ENCODE assay signal across 32 mouse cellular contexts in genomic region chr4:116125803-116126386, GRCm38 (mm10). TPM values are rescaled to one million over a fixed set of nuclear protein-coding genes. Genes with fewer than 3 reads are reported as not detected.
DNase-seq lines count a peak whose midpoint lies in the region; ATAC-seq and TF ChIP-seq lines count a peak whose summit lies in the region.
"Had no signal": no experiment of that assay in that cellular context is flagged by ENCODE, and none has a peak within 500 bp of the region (broad histone marks: within the 10 kb centered on the region; RNA-seq: fewer than 3 reads in every experiment).

No protein-coding gene starts in this region.

- no peak for ATAC-seq in liver, postnatal 0 days
- ATAC-seq in liver, embryonic 14.5 days (ENCODE audit: insufficient read depth) = peak; percentile 24; the same call in 1 of the 2 replicates
- no peak for ATAC-seq in stomach, embryonic 16.5 days (ENCODE audit: insufficient read depth, low FRiP score)
- ATAC-seq: CD4-positive, CD25-positive, alpha-beta regulatory T cell, adult 4 months; forebrain, embryonic 16.5 days; hindbrain, postnatal 0 days; intestine, embryonic 16.5 days; midbrain, embryonic 13.5 days had no signal

- H3K27me3 ChIP-seq in liver, postnatal 0 days (ENCODE audit: insufficient read depth, low read length) = no peaks in the 10 kb centered on the region
- no peaks in the 10 kb centered on the region for H3K27me3 ChIP-seq in liver, embryonic 14.5 days (ENCODE audit: control insufficient read depth, insufficient read depth, low read length)
- H3K27me3 ChIP-seq in stomach, embryonic 16.5 days (ENCODE audit: control insufficient read depth, insufficient read depth, low read length) = no peaks in the 10 kb centered on the region
- H3K27me3 ChIP-seq: embryonic facial prominence, embryonic 13.5 days; lung, embryonic 15.5 days; midbrain, embryonic 13.5 days; neural tube, embryonic 15.5 days had no signal

- no peak overlapping the region for H3K27ac ChIP-seq in liver, postnatal 0 days (ENCODE audit: low read depth)
- H3K27ac ChIP-seq in liver, embryonic 14.5 days = no peak overlapping the region
- H3K27ac ChIP-seq in stomach, embryonic 16.5 days (ENCODE audit: low read length) = 0 out of 2 replicates have a peak overlapping the region, but pooled peaks have one; percentile 15
- H3K27ac ChIP-seq: embryonic facial prominence, embryonic 13.5 days; forebrain, embryonic 10.5 days; hindbrain, postnatal 0 days; lung, embryonic 15.5 days; midbrain, embryonic 13.5 days; neural tube, embryonic 15.5 days had no signal

- no peak for TF ChIP-seq CTCF in liver, postnatal 0 days (IDR thresholded peaks at IDR 0.05; ENCODE audit: low read depth)
- no peak for TF ChIP-seq CTCF in liver, embryonic 14.5 days (IDR thresholded peaks at IDR 0.05; ENCODE audit: low read depth)

- no peaks in the 10 kb centered on the region for H3K9me3 ChIP-seq in liver, postnatal 0 days (ENCODE audit: low read length)
- no peaks in the 10 kb centered on the region for H3K9me3 ChIP-seq in liver, embryonic 14.5 days (ENCODE audit: control insufficient read depth, low read length)
- H3K9me3 ChIP-seq in stomach, embryonic 16.5 days (replicated peaks; ENCODE audit: control insufficient read depth, low read length) = no peaks in the 10 kb centered on the region
- H3K9me3 ChIP-seq: embryonic facial prominence, embryonic 13.5 days; forebrain, embryonic 10.5 days; lung, embryonic 15.5 days; midbrain, embryonic 13.5 days; neural tube, embryonic 15.5 days had no signal

- TF ChIP-seq EP300 in liver, postnatal 0 days (IDR thresholded peaks at IDR 0.05; ENCODE audit: low read depth) = no peak
- peak; percentile 49 for TF ChIP-seq EP300 in liver, embryonic 14.5 days (IDR thresholded peaks at IDR 0.05; ENCODE audit: low read depth)

- WGBS in liver, postnatal 0 days (ENCODE audit: insufficient replicate concordance) = 77% methylated on average over 4 of the region's 4 CpGs
- 47% methylated on average over 4 of the region's 4 CpGs for WGBS in liver, embryonic 14.5 days (ENCODE audit: insufficient replicate concordance)
- 89% methylated on average over 4 of the region's 4 CpGs for WGBS in stomach, embryonic 16.5 days

- peak; percentile 35 for DNase-seq in liver
- no peak for DNase-seq in liver, postnatal 0 days
- peak; percentile 50 for DNase-seq in c-Kit-positive CD71-positive TER-119-positive erythroid progenitor cells, embryonic 14.5 days (ENCODE audit: low spot score)
- DNase-seq in liver, embryonic 14.5 days (ENCODE audit: low read depth in 3 of 3, low spot score in 3 of 3) = peak; percentile 43 to 50 (median 49)
- DNase-seq in kidney, postnatal 25 days = no peak
- DNase-seq in neural tube, embryonic 10.5 days (ENCODE audit: extremely low spot score, low spot score) = no peak
- no peak for DNase-seq in kidney, adult 11 months
- DNase-seq: adrenal gland, postnatal 10 days; cerebellum, adult 11-12 months; cerebellum, postnatal 10 days; gastrocnemius, postnatal 10 days; kidney, adult 9 months; kidney, postnatal 10 days; retina, postnatal 1 day; right cerebral cortex, postnatal 14 days; thymus, adult 2 months; thymus, postnatal 4 days had no signal

- H3K9ac ChIP-seq in liver, postnatal 0 days (replicated peaks) = no peak overlapping the region
- no peak overlapping the region for H3K9ac ChIP-seq in liver, embryonic 14.5 days (replicated peaks)
- H3K9ac ChIP-seq in stomach, embryonic 16.5 days (ENCODE audit: low read length) = no peak overlapping the region
- H3K9ac ChIP-seq: embryonic facial prominence, embryonic 13.5 days; lung, embryonic 15.5 days; midbrain, embryonic 13.5 days; neural tube, embryonic 15.5 days had no signal

- no peaks in the 10 kb centered on the region for H3K36me3 ChIP-seq in liver, postnatal 0 days (replicated peaks; ENCODE audit: insufficient read depth, low read length)
- H3K36me3 ChIP-seq in liver, embryonic 14.5 days (replicated peaks; ENCODE audit: control insufficient read depth, insufficient read depth, low read depth) = no peaks in the 10 kb centered on the region
- no peaks in the 10 kb centered on the region for H3K36me3 ChIP-seq in stomach, embryonic 16.5 days (ENCODE audit: control insufficient read depth, insufficient read depth, low read length)
- H3K36me3 ChIP-seq: embryonic facial prominence, embryonic 13.5 days; lung, embryonic 15.5 days; midbrain, embryonic 13.5 days; neural tube, embryonic 15.5 days had no signal

- H3K4me2 ChIP-seq in liver, postnatal 0 days (ENCODE audit: low read depth, low read length) = no peak overlapping the region
- no peak overlapping the region for H3K4me2 ChIP-seq in liver, embryonic 14.5 days (ENCODE audit: low read depth)
- H3K4me2 ChIP-seq in stomach, embryonic 16.5 days (ENCODE audit: low read depth, low read length) = no peak overlapping the region
- H3K4me2 ChIP-seq: embryonic facial prominence, embryonic 13.5 days; lung, embryonic 15.5 days; midbrain, embryonic 13.5 days; neural tube, embryonic 15.5 days had no signal

- H3K4me3 ChIP-seq in liver, postnatal 0 days (ENCODE audit: low read depth, low read length) = no peak overlapping the region
- H3K4me3 ChIP-seq in liver, embryonic 14.5 days (ENCODE audit: insufficient read depth in 1 of 2, low read depth in 2 of 2, low read length in 2 of 2) = no peak overlapping the region
- H3K4me3 ChIP-seq in stomach, embryonic 16.5 days (replicated peaks; ENCODE audit: low read length) = no peak overlapping the region
- H3K4me3 ChIP-seq: embryonic facial prominence, embryonic 13.5 days; forebrain, embryonic 10.5 days; lung, embryonic 15.5 days; midbrain, embryonic 13.5 days; neural tube, embryonic 15.5 days had no signal

- peaks cover 23% of the 10 kb centered on the region; the same call in 1 of the 2 replicates for H3K4me1 ChIP-seq in liver, postnatal 0 days (ENCODE audit: insufficient read depth)
- H3K4me1 ChIP-seq in liver, embryonic 14.5 days (replicated peaks; ENCODE audit: control insufficient read depth in 2 of 2, insufficient read depth in 2 of 2, low read length in 1 of 2) = peaks cover 8 to 18% of the 10 kb centered on the region in 2 experiments
- peaks cover 12% of the 10 kb centered on the region for H3K4me1 ChIP-seq in stomach, embryonic 16.5 days (ENCODE audit: control insufficient read depth, insufficient read depth, low read length)

RNA-seq across cellular contexts. Expression of gene Pomgnt1, which starts 2.3 kb away (rescaled TPM):
- 8.8 and 9.2 TPM in 2 replicates for polyA plus RNA-seq in liver, postnatal 0 days (2015; fragmentation: Nextera tagmentation; extraction: Ambion mirVana)
- 7.5 and 8.8 TPM in 2 replicates for polyA plus RNA-seq in liver, embryonic 14.5 days (2012; rRNA removed)
- polyA plus RNA-seq in liver, embryonic 14.5 days (2014; fragmentation: Nextera tagmentation; extraction: Ambion mirVana) = 10.3 and 10.7 TPM in 2 replicates
- 49.4 and 50.0 TPM in 2 replicates for polyA plus RNA-seq in stomach, embryonic 16.5 days (2015; fragmentation: Nextera tagmentation; extraction: Ambion mirVana)

RNA-seq across cellular contexts. Expression of gene Rad54l, which starts 2.4 kb away (rescaled TPM):
- 7.3 and 10.3 TPM in 2 replicates for polyA plus RNA-seq in liver, postnatal 0 days (2015; fragmentation: Nextera tagmentation; extraction: Ambion mirVana)
- polyA plus RNA-seq in liver, embryonic 14.5 days (2012; rRNA removed) = 12.6 and 15.6 TPM in 2 replicates
- 24.4 and 26.0 TPM in 2 replicates for polyA plus RNA-seq in liver, embryonic 14.5 days (2014; fragmentation: Nextera tagmentation; extraction: Ambion mirVana)
- 20.9 and 24.1 TPM in 2 replicates for polyA plus RNA-seq in stomach, embryonic 16.5 days (2015; fragmentation: Nextera tagmentation; extraction: Ambion mirVana)

RNA-seq across cellular contexts. Expression of gene Lurap1, which starts 25.2 kb away (rescaled TPM):
- polyA plus RNA-seq in liver, postnatal 0 days (2015; fragmentation: Nextera tagmentation; extraction: Ambion mirVana) = 0.24 and 0.27 TPM in 2 replicates
- polyA plus RNA-seq in liver, embryonic 14.5 days (2012; rRNA removed) = 0.06 and 0.10 TPM in 2 replicates
- 0.10 and 0.18 TPM in 2 replicates for polyA plus RNA-seq in liver, embryonic 14.5 days (2014; fragmentation: Nextera tagmentation; extraction: Ambion mirVana)
- 2.6 and 3.0 TPM in 2 replicates for polyA plus RNA-seq in stomach, embryonic 16.5 days (2015; fragmentation: Nextera tagmentation; extraction: Ambion mirVana)

RNA-seq across cellular contexts. Expression of gene Tspan1, which starts 41.5 kb away (rescaled TPM):
- polyA plus RNA-seq in liver, postnatal 0 days (2015; fragmentation: Nextera tagmentation; extraction: Ambion mirVana) = 0.08 TPM in 1 of 2 replicates, not detected in the other
- polyA plus RNA-seq in liver, embryonic 14.5 days (2012; rRNA removed) = 0.12 TPM in 1 of 2 replicates, not detected in the other
- polyA plus RNA-seq in liver, embryonic 14.5 days (2014; fragmentation: Nextera tagmentation; extraction: Ambion mirVana) = not detected in 2 replicates
- 76.4 and 99.5 TPM in 2 replicates for polyA plus RNA-seq in stomach, embryonic 16.5 days (2015; fragmentation: Nextera tagmentation; extraction: Ambion mirVana)
- polyA plus RNA-seq: forebrain, embryonic 10.5 days; hindbrain, embryonic 11.5 days had no signal

RNA-seq across cellular contexts. Expression of gene 1700042G07Rik, which starts 47.3 kb away (rescaled TPM):
- polyA plus RNA-seq in liver, postnatal 0 days (2015; fragmentation: Nextera tagmentation; extraction: Ambion mirVana) = not detected in 2 replicates
- not detected in 2 replicates for polyA plus RNA-seq in liver, embryonic 14.5 days (2012; rRNA removed)
- not detected in 2 replicates for polyA plus RNA-seq in liver, embryonic 14.5 days (2014; fragmentation: Nextera tagmentation; extraction: Ambion mirVana)
- not detected in 2 replicates for polyA plus RNA-seq in stomach, embryonic 16.5 days (2015; fragmentation: Nextera tagmentation; extraction: Ambion mirVana)
- polyA plus RNA-seq: CD4-positive, CD25-positive, alpha-beta regulatory T cell, adult 4 months; embryonic facial prominence, embryonic 13.5 days; forebrain, embryonic 10.5 days; forebrain, embryonic 16.5 days; heart, embryonic 14.5 days; hindbrain, embryonic 11.5 days; hindbrain, postnatal 0 days; intestine, embryonic 16.5 days; limb, embryonic 11.5 days; liver, adult 2 months; lung, embryonic 15.5 days; midbrain, embryonic 13.5 days; neural tube, embryonic 15.5 days; small intestine, adult 2 months; thymus, adult 2 months had no signal

Comparison
In these comparisons a context has a peak if more than half of its experiments do, and no peak if none do; other contexts are left out.
1. DNase-seq: peak in liver (single experiment), c-Kit-positive CD71-positive TER-119-positive erythroid progenitor cells, embryonic 14.5 days (single experiment) and liver, embryonic 14.5 days (3 of 3); none in liver, postnatal 0 days (single experiment), kidney, postnatal 25 days (0 of 2), neural tube, embryonic 10.5 days (single experiment) and kidney, adult 11 months (single experiment).